Mouse (Mus musculus): ENCODE results near the gene Rnd2. TPM values are rescaled to one million over a fixed set of nuclear protein-coding genes. Genes with fewer than 3 reads are reported as not detected.

Rnd2 gene
- polyA plus RNA-seq (2015; fragmentation: Nextera tagmentation; extraction: Ambion mirVana) = 80.5 and 83.0 TPM in 2 replicates

DNA sequence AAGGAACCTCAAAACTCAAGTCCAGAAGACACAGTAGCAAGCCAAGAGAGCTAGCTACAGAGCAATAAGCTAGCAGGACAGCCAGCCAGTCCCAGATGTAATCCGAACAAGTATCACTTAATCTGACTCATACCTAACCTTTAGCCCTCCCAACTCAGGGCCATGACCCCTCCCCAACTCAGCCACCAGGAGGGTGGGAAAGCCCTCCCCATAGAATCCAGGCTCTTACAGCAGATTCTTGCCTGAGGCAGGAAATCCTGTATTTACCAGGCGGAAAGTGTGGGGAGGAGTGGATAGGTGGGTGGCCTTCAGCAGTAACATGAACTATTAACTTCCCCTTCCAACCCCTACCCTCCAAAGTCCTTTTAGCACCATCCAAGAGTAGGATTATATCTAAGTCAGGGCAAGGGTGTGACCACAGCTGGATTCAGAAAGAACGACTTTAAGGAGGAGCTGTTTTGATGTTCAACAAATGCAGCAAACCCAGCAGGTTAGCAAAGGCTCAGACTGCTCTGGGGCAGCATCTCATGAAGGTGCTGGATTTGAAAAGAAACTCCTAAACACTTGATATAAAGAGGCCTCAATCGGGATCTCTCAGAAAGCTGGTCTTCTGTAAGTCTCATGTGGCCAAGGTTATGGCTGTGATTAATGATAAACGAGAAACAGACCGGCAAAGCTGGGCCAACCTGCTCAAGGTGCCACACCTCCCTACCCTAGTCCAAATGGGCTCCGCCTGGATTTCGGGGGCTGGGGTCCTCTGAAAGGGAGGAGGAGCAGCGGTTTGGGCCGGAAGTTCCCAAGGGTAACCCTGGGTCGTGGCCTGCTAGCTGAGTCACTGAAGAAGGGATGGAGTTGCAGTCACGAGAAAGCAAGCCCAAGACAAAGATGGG, at the start of gene Rnd2:
Gene Rnd2 (plus strand): TSS at position 789 of the 890 bp plus-strand sequence.
- H3K4me2 ChIP-seq = peak within 1 kb of the TSS; percentile 86
- peaks cover 32% of the 10 kb centered on the region for H3K36me3 ChIP-seq
- peak within 1 kb of the TSS; percentile 93 for H3K27ac ChIP-seq (replicated peaks)
- H3K27me3 ChIP-seq = no peaks in the 10 kb centered on the region
- H3K9ac ChIP-seq = peak within 1 kb of the TSS; percentile 93
- 0 out of 2 replicates have a peak, but pooled peaks have one; percentile 0 for ATAC-seq (ENCODE audit: low read depth)
- H3K9me3 ChIP-seq = no peaks in the 10 kb centered on the region
- peaks cover 58% of the 10 kb centered on the region for H3K4me1 ChIP-seq (replicated peaks)
- 13% methylated on average over 12 of the region's 12 CpGs for whole genome bisulfite sequencing
- H3K4me3 ChIP-seq = peak within 1 kb of the TSS; percentile 99

DNA sequence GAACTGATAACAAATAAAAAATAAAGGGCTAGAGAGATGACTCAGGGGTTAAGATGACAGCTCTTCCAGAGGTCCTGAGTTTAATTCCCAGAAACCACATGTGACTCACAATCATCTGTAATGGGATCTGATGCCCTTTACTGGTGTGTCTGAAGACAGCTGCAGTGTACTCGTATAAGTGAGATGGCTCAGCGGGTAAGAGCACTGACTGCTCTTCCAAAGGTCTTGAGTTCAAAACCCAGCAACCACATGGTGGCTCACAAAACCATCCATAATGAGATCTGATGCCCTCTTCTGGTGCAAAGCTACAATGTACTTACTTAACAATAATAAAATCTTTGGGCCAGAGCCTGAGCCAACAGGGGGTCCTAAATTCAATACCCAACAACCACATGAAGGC, 49.5 kb upstream of the Rnd2 start:
- WGBS = 84% methylated on average over 2 of the region's 2 CpGs
- Histone ChIP-seq H3K36me3 (peaks cover 35% of the 10 kb centered on the region), H3K4me1 (replicated peaks) (peaks cover 8% of the 10 kb centered on the region), H3K9me3 (no peaks in the 10 kb centered on the region), H3K9ac (no peak overlapping the region), H3K27ac (replicated peaks) (no peak overlapping the region), H3K27me3 (no peaks in the 10 kb centered on the region), H3K4me2 (no peak overlapping the region), H3K4me3 (no peak overlapping the region)
- no peak for ATAC-seq (ENCODE audit: low read depth)

DNA sequence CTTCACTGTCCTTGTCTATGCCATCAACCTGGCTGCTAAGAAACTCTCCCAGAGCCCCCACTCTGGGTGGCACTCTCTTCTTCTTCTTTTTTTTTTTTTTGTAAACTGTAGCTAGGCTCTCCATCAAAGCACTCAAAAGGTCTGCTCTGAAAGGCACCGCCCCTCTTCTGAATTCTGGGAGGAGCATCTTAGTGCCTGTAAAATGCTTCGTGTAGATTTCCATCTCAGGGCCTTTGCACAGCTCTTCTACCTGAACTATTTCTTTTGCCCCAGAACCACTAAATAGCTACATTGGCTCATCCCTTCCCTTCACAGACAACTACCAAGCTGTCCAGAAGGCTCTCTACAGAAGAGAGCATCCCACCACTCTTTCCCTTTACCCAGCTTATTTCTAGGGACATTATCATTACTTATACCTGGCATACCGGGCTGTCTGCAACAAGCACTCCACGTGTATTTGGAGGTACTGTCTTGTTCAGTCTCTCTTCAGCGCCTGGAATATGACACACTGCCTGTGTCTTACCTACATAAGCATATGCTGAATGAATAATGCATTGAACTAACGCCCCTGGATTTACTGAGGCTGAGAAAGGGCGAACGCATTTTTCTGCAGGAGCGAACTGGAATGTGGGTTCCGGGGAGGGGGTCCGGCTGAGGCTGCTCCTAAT, 48.2 kb upstream of the Rnd2 start:
- no peak for ATAC-seq (ENCODE audit: low read depth)
- H3K9me3 ChIP-seq = no peaks in the 10 kb centered on the region
- peaks cover 22% of the 10 kb centered on the region for H3K36me3 ChIP-seq
- peak overlapping the region; percentile 88 for H3K4me2 ChIP-seq
- peak overlapping the region; percentile 89 for H3K9ac ChIP-seq
- WGBS = 3% methylated on average over 11 of the region's 11 CpGs
- peak overlapping the region; percentile 87 for H3K27ac ChIP-seq (replicated peaks)
- H3K4me3 ChIP-seq = peak overlapping the region; percentile 83
- no peaks in the 10 kb centered on the region for H3K27me3 ChIP-seq
- H3K4me1 ChIP-seq (replicated peaks) = peaks cover 8% of the 10 kb centered on the region

DNA sequence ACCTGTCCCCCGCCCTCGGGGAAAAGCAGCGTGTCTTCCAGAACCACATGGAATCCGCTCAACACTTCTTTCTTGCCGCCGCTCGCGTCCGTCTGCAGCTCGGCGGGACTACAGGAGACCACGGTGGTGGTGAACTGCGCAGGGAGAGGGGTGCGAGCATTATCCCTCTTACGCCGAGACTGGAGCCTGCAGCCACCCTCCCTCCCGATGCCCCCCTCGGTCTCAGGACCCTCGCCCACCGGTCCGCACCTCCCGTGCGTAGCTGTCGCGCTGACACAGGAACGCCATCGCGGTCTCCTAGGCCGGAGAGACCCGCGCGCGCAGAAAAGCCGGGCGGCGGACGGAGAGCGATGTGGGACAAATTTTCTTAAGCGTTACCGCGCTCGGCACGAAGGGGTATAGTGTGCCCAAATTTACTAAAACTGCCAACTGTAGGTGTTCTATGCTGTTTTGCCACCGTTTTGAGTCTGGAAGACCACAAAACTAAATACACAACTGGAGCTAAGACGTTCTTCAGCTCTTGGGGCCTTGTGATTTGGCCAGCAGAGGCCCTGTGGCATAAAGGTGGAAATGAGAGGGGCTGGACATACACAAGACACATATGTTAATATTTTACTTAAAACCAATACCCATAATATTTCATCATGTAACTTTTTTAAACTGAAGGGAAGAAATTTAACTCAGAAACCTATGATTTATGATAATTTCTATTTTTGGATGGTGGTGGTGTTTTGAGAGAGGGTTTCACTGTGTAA, 47.5 kb upstream of the Rnd2 start, which contains the start of gene Aarsd1:
Gene Aarsd1 (minus strand): TSS at position 515 of the 755 bp plus-strand sequence.
- peak within 1 kb of the TSS; percentile 89 for H3K9ac ChIP-seq
- WGBS = under 1% methylated on average over 45 of the region's 45 CpGs
- H3K4me1 ChIP-seq (replicated peaks) = peaks cover 8% of the 10 kb centered on the region
- H3K4me2 ChIP-seq = peak within 1 kb of the TSS; percentile 88
- ATAC-seq (ENCODE audit: low read depth) = peak; percentile 82
- no peaks in the 10 kb centered on the region for H3K9me3 ChIP-seq
- no peaks in the 10 kb centered on the region for H3K27me3 ChIP-seq
- H3K27ac ChIP-seq (replicated peaks) = peak within 1 kb of the TSS; percentile 87
- peaks cover 15% of the 10 kb centered on the region; the same call in 1 of the 2 replicates for H3K36me3 ChIP-seq
- peak within 1 kb of the TSS; percentile 83 for H3K4me3 ChIP-seq

DNA sequence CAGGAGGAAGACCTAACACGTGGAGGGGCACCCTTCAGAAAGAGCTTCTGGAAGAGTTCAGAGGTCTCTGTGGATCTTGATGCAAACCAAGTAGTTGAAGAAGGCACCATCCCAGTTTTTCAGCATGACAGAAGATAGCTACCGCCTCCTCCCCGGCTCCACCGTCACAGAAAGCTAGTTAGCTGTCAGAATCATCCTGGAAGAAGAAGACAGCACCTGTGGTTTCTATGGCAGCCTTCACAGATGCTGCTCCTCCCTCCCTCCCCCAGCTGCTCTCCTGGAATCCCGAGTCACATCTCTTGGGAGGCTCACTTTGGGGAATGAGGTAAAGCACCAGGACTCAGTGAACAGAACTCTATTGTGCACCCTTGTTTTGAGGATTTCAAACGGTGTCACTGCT, 45.8 kb upstream of the Rnd2 start:
- no peak overlapping the region for H3K27ac ChIP-seq (replicated peaks)
- H3K9ac ChIP-seq = no peak overlapping the region
- H3K27me3 ChIP-seq = no peaks in the 10 kb centered on the region
- H3K4me2 ChIP-seq = no peak overlapping the region
- H3K9me3 ChIP-seq = no peaks in the 10 kb centered on the region
- H3K4me1 ChIP-seq (replicated peaks) = peaks cover 10% of the 10 kb centered on the region
- WGBS = 64% methylated on average over 6 of the region's 6 CpGs
- no peak overlapping the region for H3K4me3 ChIP-seq
- H3K36me3 ChIP-seq = peaks cover under 1% of the 10 kb centered on the region; the same call in 1 of the 2 replicates
- ATAC-seq (ENCODE audit: low read depth) = no peak

DNA sequence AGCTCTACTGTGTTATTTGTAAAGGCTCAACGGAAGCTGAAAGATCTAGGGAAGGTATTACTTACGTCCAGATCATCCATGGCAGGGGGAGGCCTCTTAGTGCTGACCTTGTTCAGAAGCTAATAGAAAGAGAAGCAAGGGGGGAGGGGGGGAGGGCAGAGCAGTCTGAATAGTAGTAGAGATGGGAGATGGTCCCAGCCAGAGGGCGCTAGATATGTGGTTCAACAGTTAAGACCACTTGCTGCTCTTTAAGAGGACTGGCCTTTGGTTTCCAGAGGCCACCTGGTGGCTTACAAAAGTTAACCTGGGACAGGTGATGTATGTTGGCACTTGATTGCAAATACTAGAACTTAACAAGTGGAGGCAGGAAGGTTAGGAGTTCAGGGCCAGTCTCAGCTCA, 45.2 kb upstream of the Rnd2 start:
- Histone ChIP-seq H3K9me3 (no peaks in the 10 kb centered on the region), H3K9ac (no peak overlapping the region), H3K27ac (replicated peaks) (no peak overlapping the region), H3K36me3 (no peaks in the 10 kb centered on the region), H3K4me3 (no peak overlapping the region), H3K27me3 (no peaks in the 10 kb centered on the region), H3K4me2 (no peak overlapping the region), H3K4me1 (replicated peaks) (peaks cover 17% of the 10 kb centered on the region)
- 24% methylated on average over 3 of the region's 3 CpGs for WGBS
- no peak for ATAC-seq (ENCODE audit: low read depth)

DNA sequence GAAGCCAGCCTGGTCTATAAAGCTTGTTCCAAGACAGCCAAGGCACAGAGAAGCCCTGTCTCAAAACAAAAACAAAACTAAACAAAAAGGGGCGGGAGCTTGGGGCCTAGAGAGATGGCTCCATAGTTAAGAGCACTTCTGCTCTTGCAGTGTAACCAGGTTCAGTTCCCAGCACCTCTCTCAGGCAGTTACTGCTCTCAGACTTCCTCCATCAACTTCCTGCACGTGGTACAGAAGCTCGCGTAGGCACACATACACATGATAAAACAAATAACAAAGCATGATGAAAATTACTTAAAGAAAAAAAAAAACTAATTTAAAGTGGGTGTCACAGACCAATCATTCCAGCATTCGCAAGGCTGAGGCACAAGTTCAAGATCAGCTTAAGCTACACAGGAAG, 44.7 kb upstream of the Rnd2 start:
- Histone ChIP-seq H3K4me1 (replicated peaks) (peaks cover 17% of the 10 kb centered on the region), H3K9ac (no peak overlapping the region), H3K27me3 (no peaks in the 10 kb centered on the region), H3K36me3 (no peaks in the 10 kb centered on the region), H3K27ac (replicated peaks) (no peak overlapping the region), H3K4me3 (no peak overlapping the region), H3K9me3 (no peaks in the 10 kb centered on the region), H3K4me2 (no peak overlapping the region)
- ATAC-seq (ENCODE audit: low read depth) = no peak
- WGBS = 90% methylated on average over 5 of the region's 5 CpGs

DNA sequence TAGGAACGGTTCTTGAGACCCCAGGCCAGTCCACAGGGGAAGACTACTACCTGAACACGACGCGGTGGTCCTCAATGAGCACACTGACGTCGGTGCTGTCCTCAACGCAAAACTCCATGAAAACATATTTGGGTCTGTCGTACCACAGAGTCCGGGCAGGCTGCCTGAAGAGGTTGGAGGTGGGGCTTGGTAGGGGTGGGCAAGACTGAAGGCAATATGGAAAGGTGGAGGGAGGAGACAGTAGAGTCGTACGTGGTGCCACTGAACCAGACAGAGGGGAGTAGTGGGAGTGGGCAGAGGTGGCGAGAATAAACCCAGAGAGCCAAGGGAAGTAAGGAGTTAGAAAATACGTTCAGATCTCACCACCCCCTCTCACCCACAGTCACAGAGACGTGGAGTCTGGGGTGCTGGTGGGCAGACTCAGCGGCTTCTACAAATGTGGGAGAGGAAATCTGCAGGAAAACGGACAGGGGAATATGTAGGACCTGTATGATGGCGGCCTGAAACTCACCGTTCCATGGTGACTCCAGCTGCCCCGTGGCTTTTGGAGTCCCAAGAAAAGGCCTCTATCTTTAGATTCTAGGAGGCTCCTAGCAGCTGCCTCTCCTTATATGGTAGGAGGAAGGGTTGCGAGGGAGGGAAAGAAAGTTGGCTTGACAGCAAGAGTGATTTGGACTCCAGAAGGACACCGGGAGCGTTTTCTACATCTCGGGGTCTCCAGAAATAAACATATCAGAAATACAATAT, 40.5 kb upstream of the Rnd2 start, which contains the start of gene Gm27029:
Gene Gm27029 (minus strand): TSS at position 692 of the 747 bp plus-strand sequence.
- peak within 1 kb of the TSS; percentile 89 for H3K9ac ChIP-seq
- peak within 1 kb of the TSS; percentile 90 for H3K4me3 ChIP-seq
- WGBS = 7% methylated on average over 23 of the region's 23 CpGs
- H3K27ac ChIP-seq (replicated peaks) = peak within 1 kb of the TSS; percentile 90
- H3K9me3 ChIP-seq = no peaks in the 10 kb centered on the region
- peaks cover 5% of the 10 kb centered on the region for H3K36me3 ChIP-seq
- peaks cover 34% of the 10 kb centered on the region for H3K4me1 ChIP-seq (replicated peaks)
- H3K27me3 ChIP-seq = no peaks in the 10 kb centered on the region
- peak within 1 kb of the TSS; percentile 73 for H3K4me2 ChIP-seq
- peak; percentile 40; the same call in 1 of the 2 replicates for ATAC-seq (ENCODE audit: low read depth)

DNA sequence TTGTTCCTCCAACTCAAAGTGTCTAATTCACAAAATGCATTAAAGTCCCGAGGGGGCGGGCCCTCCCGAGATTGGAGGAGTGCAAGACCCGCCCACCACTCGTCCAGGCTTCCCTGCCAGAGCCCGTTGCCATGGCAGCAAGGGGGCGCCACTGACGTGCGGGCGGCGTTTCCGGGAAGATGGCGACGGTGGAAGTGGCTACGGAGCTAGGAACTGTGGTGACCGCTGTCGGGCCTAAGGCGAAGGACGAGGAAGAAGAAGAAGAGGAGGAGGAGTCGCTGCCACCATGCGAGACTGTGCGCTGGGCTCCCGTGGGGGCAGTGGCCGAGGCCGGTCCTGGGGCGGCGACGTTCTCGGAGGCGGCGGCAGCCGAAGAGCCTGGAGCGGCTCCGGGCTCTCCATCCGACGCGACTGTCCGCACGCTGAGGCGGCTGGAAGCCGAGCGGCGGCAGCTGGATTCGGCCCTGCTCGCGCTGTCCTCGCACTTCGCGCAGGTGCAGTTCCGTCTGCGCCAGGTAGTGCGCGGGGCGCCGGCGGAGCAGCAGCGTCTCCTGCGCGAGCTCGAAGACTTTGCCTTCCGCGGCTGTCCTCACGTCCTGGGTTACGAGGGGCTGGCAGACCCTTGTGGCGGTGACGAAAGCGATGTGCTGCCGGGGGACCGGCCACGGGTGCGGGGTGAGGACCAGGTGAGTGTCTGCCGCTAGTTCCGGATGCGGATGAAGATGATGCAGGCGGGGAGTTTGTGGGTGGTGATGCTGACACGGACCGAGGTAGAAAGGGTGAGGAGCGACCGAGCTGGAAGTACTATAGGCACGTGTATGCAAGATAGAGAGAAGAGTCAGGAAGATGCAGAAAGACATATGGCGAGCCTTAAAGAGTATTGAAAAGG, 39.6 kb upstream of the Rnd2 start, which contains the start of the genes Rundc1 and Ptges3l:
Gene Rundc1 (plus strand): TSS at position 161 of the 889 bp plus-strand sequence.
Gene Ptges3l (minus strand): TSS at position 409 of the 889 bp plus-strand sequence.
- H3K36me3 ChIP-seq = peaks cover 14% of the 10 kb centered on the region
- H3K27ac ChIP-seq (replicated peaks) = peak within 1 kb of the TSS; percentile 90
- ATAC-seq (ENCODE audit: low read depth) = peak; percentile 95
- peak within 1 kb of the TSS; percentile 89 for H3K9ac ChIP-seq
- under 1% methylated on average over 81 of the region's 81 CpGs for whole genome bisulfite sequencing
- peak within 1 kb of the TSS; percentile 73 for H3K4me2 ChIP-seq
- peaks cover 34% of the 10 kb centered on the region for H3K4me1 ChIP-seq (replicated peaks)
- H3K9me3 ChIP-seq = no peaks in the 10 kb centered on the region
- H3K27me3 ChIP-seq = no peaks in the 10 kb centered on the region
- peak within 1 kb of the TSS; percentile 90 for H3K4me3 ChIP-seq

DNA sequence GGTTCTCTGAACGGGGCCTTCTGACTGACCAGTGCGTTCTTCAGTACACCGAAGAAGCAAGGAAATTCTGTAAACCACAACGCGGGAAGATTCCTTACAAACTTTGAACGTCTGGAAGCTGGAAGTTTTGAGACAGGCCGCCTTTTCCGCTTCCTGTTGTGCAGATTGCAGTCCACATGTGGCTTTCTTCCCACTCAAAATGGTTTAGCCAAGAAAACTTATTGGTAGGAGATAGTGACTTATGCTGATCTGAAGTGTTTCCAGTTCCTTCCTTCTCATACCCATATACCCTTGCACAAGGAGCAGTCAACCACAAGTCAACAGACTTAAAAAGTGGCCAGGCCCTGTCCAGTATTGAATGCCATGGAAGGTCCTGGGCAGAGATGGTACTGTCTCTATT, 38.6 kb upstream of the Rnd2 start:
- WGBS = 62% methylated on average over 8 of the region's 8 CpGs

More for the DNA sequence above, 38.6 kb upstream of the Rnd2 start:
- no peak overlapping the region for H3K27ac ChIP-seq (replicated peaks)
- peak overlapping the region; percentile 89 for H3K9ac ChIP-seq
- ATAC-seq (ENCODE audit: low read depth) = no peak
- H3K27me3 ChIP-seq = no peaks in the 10 kb centered on the region
- no peaks in the 10 kb centered on the region for H3K9me3 ChIP-seq
- peaks cover 24% of the 10 kb centered on the region for H3K36me3 ChIP-seq
- H3K4me2 ChIP-seq = peak overlapping the region; percentile 73
- peak overlapping the region; percentile 90 for H3K4me3 ChIP-seq
- H3K4me1 ChIP-seq (replicated peaks) = peaks cover 34% of the 10 kb centered on the region
